Comparison of ENCODE assay signal across 8 mouse cellular contexts in genomic region chr11:94989562-94990017, GRCm38 (mm10). TPM values are rescaled to one million over a fixed set of nuclear protein-coding genes. Genes with fewer than 3 reads are reported as not detected.
A peak's percentile ranks its signal among the peaks of the same experiment; 100 is the strongest.
DNase-seq lines count a peak whose midpoint lies in the region; ATAC-seq and TF ChIP-seq lines count a peak whose summit lies in the region.

No protein-coding gene starts in this region.

- no peaks in the 10 kb centered on the region for H3K36me3 ChIP-seq in forebrain, embryonic 16.5 days (ENCODE audit: control insufficient read depth, insufficient read depth)
- H3K36me3 ChIP-seq in lung, embryonic 15.5 days = no peaks in the 10 kb centered on the region

- H3K9me3 ChIP-seq in forebrain, embryonic 16.5 days (ENCODE audit: control insufficient read depth, low read length) = no peaks in the 10 kb centered on the region
- H3K9me3 ChIP-seq in lung, embryonic 15.5 days = no peaks in the 10 kb centered on the region

- DNase-seq in Muller cell, postnatal 12 days (ENCODE audit: inconsistent ontology term) = peak; percentile 89
- DNase-seq in cerebellum, adult 18-20 months = peak; percentile 88 to 92
- peak; percentile 78 for DNase-seq in heart, postnatal 4 days
- DNase-seq in layer of hippocampus, adult 2 months (ENCODE audit: low spot score in 2 of 2) = peak; percentile 81 to 87
- peak; percentile 87 for DNase-seq in thymus, postnatal 0 days (ENCODE audit: low spot score)

- TF ChIP-seq POLR2A in olfactory bulb, adult 2 months (IDR thresholded peaks at IDR 0.05; ENCODE audit: insufficient read depth, low read depth, low read length) = peak; percentile 43

- peak; percentile 70 for ATAC-seq in forebrain, embryonic 16.5 days
- ATAC-seq in lung, embryonic 15.5 days (ENCODE audit: borderline replicate concordance, extremely low read depth, low FRiP score, low TSS enrichment) = peak; percentile 66

- WGBS in forebrain, embryonic 16.5 days = under 1% methylated on average over 12 of the region's 12 CpGs
- under 1% methylated on average over 12 of the region's 12 CpGs for WGBS in lung, embryonic 15.5 days
- under 1% methylated on average over 12 of the region's 12 CpGs for WGBS in olfactory bulb, adult 2 months

- H3K27me3 ChIP-seq in forebrain, embryonic 16.5 days (replicated peaks; ENCODE audit: control insufficient read depth, insufficient read depth, low read length) = no peaks in the 10 kb centered on the region
- no peaks in the 10 kb centered on the region for H3K27me3 ChIP-seq in lung, embryonic 15.5 days

- peak overlapping the region; percentile 94 for H3K4me3 ChIP-seq in forebrain, embryonic 16.5 days (replicated peaks; ENCODE audit: low read length)
- H3K4me3 ChIP-seq in layer of hippocampus, adult 2 months = peak overlapping the region; percentile 94
- H3K4me3 ChIP-seq in lung, embryonic 15.5 days = peak overlapping the region; percentile 69
- H3K4me3 ChIP-seq in olfactory bulb, adult 2 months (ENCODE audit: insufficient read depth, low read depth, low read length) = peak overlapping the region; percentile 88

- TF ChIP-seq CTCF in layer of hippocampus, adult 2 months (conservative IDR thresholded peaks at IDR 0.05) = peak; percentile 27
- no peak for TF ChIP-seq CTCF in olfactory bulb, adult 2 months (IDR thresholded peaks at IDR 0.05; ENCODE audit: insufficient read depth, low read depth, low read length)

- H3K9ac ChIP-seq in forebrain, embryonic 16.5 days (replicated peaks; ENCODE audit: low read depth, low read length) = peak overlapping the region; percentile 60
- H3K9ac ChIP-seq in lung, embryonic 15.5 days = peak overlapping the region; percentile 50

- H3K4me1 ChIP-seq in forebrain, embryonic 16.5 days (replicated peaks; ENCODE audit: control insufficient read depth, insufficient read depth, low read length) = peaks cover 42% of the 10 kb centered on the region
- peaks cover 60% of the 10 kb centered on the region for H3K4me1 ChIP-seq in lung, embryonic 15.5 days
- peaks cover 31% of the 10 kb centered on the region for H3K4me1 ChIP-seq in olfactory bulb, adult 2 months (ENCODE audit: control insufficient read depth, insufficient read depth, low read length)

- H3K4me2 ChIP-seq in forebrain, embryonic 16.5 days (ENCODE audit: low read length) = peak overlapping the region; percentile 63
- H3K4me2 ChIP-seq in lung, embryonic 15.5 days = peak overlapping the region; percentile 91

- peak overlapping the region; percentile 95 for H3K27ac ChIP-seq in forebrain, embryonic 16.5 days (ENCODE audit: low read length)
- peak overlapping the region; percentile 100 for H3K27ac ChIP-seq in layer of hippocampus, adult 2 months
- H3K27ac ChIP-seq in lung, embryonic 15.5 days = peak overlapping the region; percentile 94
- peak overlapping the region; percentile 99 for H3K27ac ChIP-seq in olfactory bulb, adult 2 months (ENCODE audit: insufficient read depth, low read depth, low read length)

RNA-seq across cellular contexts. Expression of gene Ppp1r9b, which starts 1.2 kb away (rescaled TPM):
- 22.0 and 22.4 TPM in 2 replicates for polyA plus RNA-seq in forebrain, embryonic 16.5 days (2015; fragmentation: Nextera tagmentation; extraction: Ambion mirVana)
- total RNA-seq in heart, postnatal 4 days (2021) = 10 to 100 TPM; 45.3 to 46.3 TPM
- 100 to 1,000 TPM; 967 to 974 TPM for total RNA-seq in layer of hippocampus, adult 2 months (2021)
- polyA plus RNA-seq in lung, embryonic 15.5 days (2015; fragmentation: Nextera tagmentation; extraction: Ambion mirVana) = 8.8 and 9.3 TPM in 2 replicates
- polyA plus RNA-seq in olfactory bulb, adult 2 months (2012; ENCODE audit: insufficient read depth, insufficient read length, low replicate concordance, missing spikeins) = 129 TPM in 1 of 2 replicates, not detected in the other
- 21.5 and 27.9 TPM in 2 replicates for polyA plus RNA-seq in thymus, postnatal 0 days (2015; fragmentation: Nextera tagmentation; extraction: Ambion mirVana)

RNA-seq across cellular contexts. Expression of gene Sgca, which starts 13.5 kb away (rescaled TPM):
- polyA plus RNA-seq in forebrain, embryonic 16.5 days (2015; fragmentation: Nextera tagmentation; extraction: Ambion mirVana) = 0.19 and 0.58 TPM in 2 replicates
- 10 to 100 TPM; 67.0 to 89.1 TPM for total RNA-seq in heart, postnatal 4 days (2021)
- total RNA-seq in layer of hippocampus, adult 2 months (2021) = under 1 TPM in 1 of 2 experiments, not detected in 1; 0.44 TPM
- 0.69 and 0.96 TPM in 2 replicates for polyA plus RNA-seq in lung, embryonic 15.5 days (2015; fragmentation: Nextera tagmentation; extraction: Ambion mirVana)
- not detected in 2 replicates for polyA plus RNA-seq in olfactory bulb, adult 2 months (2012; ENCODE audit: insufficient read depth, insufficient read length, low replicate concordance, missing spikeins)
- polyA plus RNA-seq in thymus, postnatal 0 days (2015; fragmentation: Nextera tagmentation; extraction: Ambion mirVana) = 0.22 and 0.30 TPM in 2 replicates

RNA-seq across cellular contexts. Expression of gene Samd14, which starts 20.1 kb away (rescaled TPM):
- 123 and 134 TPM in 2 replicates for polyA plus RNA-seq in forebrain, embryonic 16.5 days (2015; fragmentation: Nextera tagmentation; extraction: Ambion mirVana)
- 1 to 10 TPM; 9.1 to 9.5 TPM for total RNA-seq in heart, postnatal 4 days (2021)
- 10 to 100 TPM; 38.9 to 40.8 TPM for total RNA-seq in layer of hippocampus, adult 2 months (2021)
- polyA plus RNA-seq in lung, embryonic 15.5 days (2015; fragmentation: Nextera tagmentation; extraction: Ambion mirVana) = 17.1 and 17.4 TPM in 2 replicates
- polyA plus RNA-seq in olfactory bulb, adult 2 months (2012; ENCODE audit: insufficient read depth, insufficient read length, low replicate concordance, missing spikeins) = not detected in 2 replicates
- 6.7 and 7.0 TPM in 2 replicates for polyA plus RNA-seq in thymus, postnatal 0 days (2015; fragmentation: Nextera tagmentation; extraction: Ambion mirVana)

RNA-seq across cellular contexts. Expression of gene Hils1, which starts 22.2 kb away (rescaled TPM):
- not detected in 2 replicates for polyA plus RNA-seq in forebrain, embryonic 16.5 days (2015; fragmentation: Nextera tagmentation; extraction: Ambion mirVana)
- total RNA-seq in heart, postnatal 4 days (2021) = not detected
- not detected for total RNA-seq in layer of hippocampus, adult 2 months (2021)
- not detected in 2 replicates for polyA plus RNA-seq in lung, embryonic 15.5 days (2015; fragmentation: Nextera tagmentation; extraction: Ambion mirVana)
- polyA plus RNA-seq in olfactory bulb, adult 2 months (2012; ENCODE audit: insufficient read depth, insufficient read length, low replicate concordance, missing spikeins) = not detected in 2 replicates
- polyA plus RNA-seq in thymus, postnatal 0 days (2015; fragmentation: Nextera tagmentation; extraction: Ambion mirVana) = not detected in 2 replicates

RNA-seq across cellular contexts. Expression of gene Pdk2, which starts 51.6 kb away (rescaled TPM):
- polyA plus RNA-seq in forebrain, embryonic 16.5 days (2015; fragmentation: Nextera tagmentation; extraction: Ambion mirVana) = 27.6 and 29.2 TPM in 2 replicates
- total RNA-seq in heart, postnatal 4 days (2021) = 100 to 1,000 TPM; 178 to 200 TPM
- total RNA-seq in layer of hippocampus, adult 2 months (2021) = 100 to 1,000 TPM; 133 TPM
- polyA plus RNA-seq in lung, embryonic 15.5 days (2015; fragmentation: Nextera tagmentation; extraction: Ambion mirVana) = 27.8 and 30.9 TPM in 2 replicates
- not detected in 2 replicates for polyA plus RNA-seq in olfactory bulb, adult 2 months (2012; ENCODE audit: insufficient read depth, insufficient read length, low replicate concordance, missing spikeins)
- 13.0 and 13.9 TPM in 2 replicates for polyA plus RNA-seq in thymus, postnatal 0 days (2015; fragmentation: Nextera tagmentation; extraction: Ambion mirVana)

Comparison
In these comparisons a context has a peak if more than half of its experiments do, and no peak if none do; other contexts are left out.
1. Peak in every context shown above with its lines: DNase-seq, ATAC-seq, H3K4me3 ChIP-seq and H3K27ac ChIP-seq.